Mouse (Mus musculus): ENCODE results near the gene Dnaaf1.

The Dnaaf1 gene

GRCm38 (mm10) chr8:119623061-119623460 lies 48.0 kb downstream of the Dnaaf1 start:
- no peak for DNase-seq (ENCODE audit: low spot score)

DNA sequence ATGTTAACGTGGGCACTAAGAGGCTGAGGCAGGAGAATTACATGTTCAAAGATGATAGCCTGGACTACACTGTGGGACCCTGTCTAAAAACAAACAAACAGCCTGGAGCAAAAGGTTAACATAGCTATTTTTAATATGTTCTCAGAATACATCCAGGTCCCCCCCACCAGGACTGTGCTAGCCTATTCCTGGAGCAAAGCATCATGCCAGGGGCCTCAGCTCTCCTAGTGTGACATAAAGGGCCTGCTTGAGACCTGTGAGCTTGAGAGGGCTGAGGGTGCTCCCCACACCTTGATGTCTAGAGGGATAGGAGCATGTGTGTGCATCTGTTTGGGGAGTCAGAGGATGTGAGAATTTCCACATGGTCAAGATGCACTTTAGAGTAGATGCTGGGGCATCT lies 48.7 kb downstream of the Dnaaf1 start:
- no peak for DNase-seq (ENCODE audit: low spot score)

- no peak for DNase-seq (ENCODE audit: low spot score)
These were observed 49.9 kb downstream of the Dnaaf1 start for GRCm38 (mm10) chr8:119624916-119625315.

GRCm38 (mm10) chr8:119625788-119626187 lies 50.8 kb downstream of the Dnaaf1 start:
- no peak for DNase-seq (ENCODE audit: low spot score)

DNA sequence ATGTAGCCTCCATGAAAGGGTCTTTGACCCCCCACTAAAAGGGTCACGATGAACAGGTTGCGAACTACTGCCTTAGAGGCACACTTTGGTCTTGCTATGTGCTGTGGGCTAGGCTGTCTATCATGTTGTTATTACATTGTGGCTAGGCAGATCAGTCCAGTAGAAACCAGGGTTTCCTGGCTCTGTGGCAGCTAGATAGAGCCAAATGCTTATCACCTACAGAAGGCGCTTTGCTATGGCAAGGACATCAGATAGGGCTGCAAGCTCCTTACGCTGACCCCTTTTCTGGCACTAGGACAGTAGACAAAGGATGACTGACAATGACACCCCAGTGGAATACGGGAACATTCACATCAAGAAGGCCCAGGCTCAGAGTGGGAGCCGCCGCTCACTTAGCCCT lies 52.2 kb downstream of the Dnaaf1 start:
- DNase-seq (ENCODE audit: low spot score): no peak

GRCm38 (mm10) chr8:119627613-119628359 lies 52.8 kb downstream of the Dnaaf1 start:
- DNase-seq (ENCODE audit: low spot score): no peak

DNA sequence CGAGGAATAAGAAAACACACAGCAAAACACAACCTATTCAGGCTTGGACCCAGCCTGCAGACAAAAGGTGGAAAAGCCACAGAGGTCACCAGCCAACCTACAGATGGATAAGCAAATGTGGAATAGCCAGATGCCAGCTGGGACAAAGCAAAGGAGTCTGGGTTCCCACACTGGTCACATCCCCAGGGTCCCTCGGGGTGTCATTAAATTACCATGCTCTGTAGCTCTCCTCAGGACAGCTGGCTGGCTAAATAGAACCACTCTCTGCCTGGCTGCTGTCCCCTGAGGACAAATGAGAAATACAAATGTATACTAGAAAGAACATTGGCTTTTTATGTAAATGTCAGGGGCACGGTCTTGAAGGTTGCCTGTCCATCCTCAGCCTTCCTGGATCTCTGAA lies 55.8 kb downstream of the Dnaaf1 start:
- no peak for DNase-seq (ENCODE audit: low spot score)

- DNase-seq (ENCODE audit: low spot score): no peak
These were observed 57.2 kb downstream of the Dnaaf1 start for GRCm38 (mm10) chr8:119632246-119632645.

- no peak for DNase-seq (ENCODE audit: low spot score)
These were observed 57.9 kb downstream of the Dnaaf1 start for GRCm38 (mm10) chr8:119632909-119633308.

DNA sequence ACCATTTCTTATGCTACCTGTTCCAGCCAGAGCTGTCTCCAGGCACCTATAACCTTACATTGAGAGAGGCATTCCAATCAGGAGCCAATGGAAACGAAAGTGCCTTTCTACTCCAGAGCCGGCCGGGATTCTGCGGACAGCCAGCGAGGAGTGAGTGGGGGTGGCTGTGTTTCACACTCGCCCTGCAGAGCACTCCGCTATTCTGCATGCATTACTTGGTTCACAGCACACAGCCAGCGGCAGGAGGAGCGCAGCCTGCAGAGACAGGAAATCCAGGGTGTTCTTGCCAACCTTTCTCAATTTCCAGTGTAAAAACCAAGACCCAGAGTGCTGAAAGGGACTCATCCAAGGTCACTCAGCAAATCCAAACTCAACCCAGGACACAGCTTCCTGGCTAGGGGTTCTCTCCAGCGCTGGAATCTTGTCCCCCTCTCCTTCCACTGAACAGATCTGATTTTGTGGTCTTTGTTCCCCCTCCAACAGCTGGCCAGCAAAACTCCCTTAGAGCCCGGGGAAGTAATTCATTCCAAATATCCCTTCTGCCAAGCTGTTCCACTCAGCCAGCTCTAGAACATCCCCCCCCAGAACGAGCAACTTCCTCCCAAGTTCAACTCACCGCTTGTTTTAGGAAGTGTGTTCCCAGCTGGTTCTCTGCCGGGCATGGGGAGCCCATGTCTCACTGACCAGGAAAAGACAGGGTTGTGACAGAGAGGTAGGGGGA lies 59.7 kb downstream of the Dnaaf1 start:
- DNase-seq (ENCODE audit: low spot score): no peak

GRCm38 (mm10) chr8:119635378-119635777 lies 60.3 kb downstream of the Dnaaf1 start, which contains the start of gene Kcng4:
Kcng4 (minus strand) TSS chr8:119635680.
- no peak for DNase-seq (ENCODE audit: low spot score)

- DNase-seq (ENCODE audit: low spot score): no peak
These were observed 60.9 kb downstream of the Dnaaf1 start for GRCm38 (mm10) chr8:119635958-119636357.

DNA sequence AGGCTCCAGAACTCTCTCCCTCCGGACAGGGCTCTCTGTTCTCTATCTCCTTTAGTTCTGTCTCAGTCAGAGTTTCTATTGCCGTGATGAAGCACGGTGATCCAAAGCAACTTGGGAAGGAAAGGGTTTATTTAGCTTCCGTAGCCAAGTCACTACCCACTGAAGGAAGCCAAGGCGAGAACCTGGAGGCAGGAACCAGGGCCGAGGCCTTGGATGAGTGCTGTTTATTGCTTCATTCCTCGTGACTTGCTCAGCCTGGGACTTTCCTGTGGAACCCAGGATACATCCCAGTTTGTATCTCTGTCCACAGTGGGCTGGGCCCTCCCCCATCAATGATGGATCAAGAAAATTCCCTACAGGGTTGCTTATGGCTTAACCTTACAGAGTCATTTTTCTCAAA lies 61.7 kb downstream of the Dnaaf1 start:
- DNase-seq (ENCODE audit: low spot score): no peak

- no peak for DNase-seq (ENCODE audit: low spot score)
These were observed 62.3 kb downstream of the Dnaaf1 start for GRCm38 (mm10) chr8:119637381-119637780.

DNA sequence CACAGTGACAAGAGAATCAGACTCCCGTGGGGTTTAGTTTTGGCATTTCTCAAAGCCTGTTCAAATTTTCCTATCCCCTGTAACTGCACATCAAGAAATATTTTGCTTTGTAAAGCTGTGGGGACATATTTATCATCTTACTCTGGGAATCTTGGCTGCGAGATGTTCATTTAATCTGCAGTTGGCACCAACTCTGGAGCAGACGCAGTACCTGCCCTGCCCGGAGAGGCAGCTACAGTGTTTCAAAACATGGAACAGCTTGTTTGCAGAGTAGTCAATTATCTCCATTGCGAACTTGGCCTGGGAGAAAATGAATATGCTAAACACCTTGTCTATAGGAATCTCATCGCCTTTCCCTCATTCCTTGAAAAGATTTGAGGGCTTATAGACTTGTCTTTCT lies 63.2 kb downstream of the Dnaaf1 start:
- DNase-seq (ENCODE audit: low spot score): no peak

DNA sequence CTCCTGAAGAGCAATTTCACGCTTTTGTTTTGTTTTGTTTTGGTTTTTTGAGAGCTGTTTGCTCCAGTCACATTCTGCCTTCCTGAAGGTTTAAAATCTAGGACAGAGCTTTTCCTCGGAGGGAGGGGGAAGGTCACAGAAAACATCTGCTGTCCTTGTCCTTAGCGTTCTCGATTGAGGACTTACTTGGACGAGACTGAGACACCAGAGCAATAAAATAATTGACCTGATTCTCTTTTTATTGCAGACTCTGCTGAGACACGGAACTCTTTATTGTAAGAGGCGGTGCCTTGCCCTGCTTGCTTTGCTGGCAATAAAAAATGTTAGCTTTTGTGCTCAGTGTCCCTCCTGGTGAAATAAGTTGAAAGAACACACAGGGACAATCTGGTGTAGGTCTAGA lies 64.8 kb downstream of the Dnaaf1 start:
- no peak for DNase-seq (ENCODE audit: low spot score)

DNA sequence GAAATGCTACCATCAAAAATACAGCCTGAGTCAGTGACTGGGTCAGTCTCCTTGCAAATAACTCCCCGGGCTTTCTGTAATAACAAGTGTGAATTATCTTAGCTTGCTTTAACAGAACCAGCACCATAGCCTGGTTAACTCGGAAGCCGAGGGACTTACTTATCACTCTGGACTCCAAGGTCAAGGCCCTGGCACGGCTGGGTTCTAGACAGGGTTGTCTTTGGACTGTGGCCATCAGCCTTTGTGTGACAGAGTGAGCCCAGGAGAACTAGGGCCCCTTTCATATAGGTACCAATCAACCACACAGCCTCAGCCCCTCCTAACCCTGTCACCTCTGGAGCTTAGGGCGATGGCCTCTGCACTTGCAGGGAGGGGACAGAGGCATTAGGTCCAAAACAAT lies 66.0 kb downstream of the Dnaaf1 start:
- DNase-seq (ENCODE audit: low spot score): no peak

GRCm38 (mm10) chr8:119642960-119643359 lies 67.9 kb downstream of the Dnaaf1 start:
- DNase-seq (ENCODE audit: low spot score): no peak

DNA sequence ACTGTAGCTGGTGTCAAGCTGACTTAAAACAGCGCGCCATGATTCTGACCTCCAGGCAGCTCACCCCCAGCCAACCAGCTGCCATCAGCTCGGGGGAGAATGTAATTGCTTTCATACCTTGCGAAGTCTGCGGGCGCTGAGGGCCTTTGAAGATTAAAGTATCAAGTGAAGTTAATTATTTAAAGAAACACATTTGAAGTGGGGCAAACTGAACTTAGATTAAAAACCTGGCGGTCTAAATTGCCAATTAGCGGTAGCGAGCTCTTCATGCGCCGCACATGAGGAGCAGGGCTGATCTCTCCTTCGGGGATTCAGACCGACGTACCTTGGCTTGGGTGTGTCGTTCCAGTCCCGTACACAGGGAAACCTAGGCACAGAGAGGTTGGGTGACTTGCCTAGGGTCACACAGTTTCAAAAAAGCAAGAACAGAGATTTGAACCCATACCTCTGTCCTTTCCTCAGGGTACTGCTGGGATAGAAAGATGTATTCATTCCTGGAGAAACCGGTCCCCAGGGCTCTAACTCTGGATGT lies 69.5 kb downstream of the Dnaaf1 start:
- DNase-seq (ENCODE audit: low spot score): no peak

DNA sequence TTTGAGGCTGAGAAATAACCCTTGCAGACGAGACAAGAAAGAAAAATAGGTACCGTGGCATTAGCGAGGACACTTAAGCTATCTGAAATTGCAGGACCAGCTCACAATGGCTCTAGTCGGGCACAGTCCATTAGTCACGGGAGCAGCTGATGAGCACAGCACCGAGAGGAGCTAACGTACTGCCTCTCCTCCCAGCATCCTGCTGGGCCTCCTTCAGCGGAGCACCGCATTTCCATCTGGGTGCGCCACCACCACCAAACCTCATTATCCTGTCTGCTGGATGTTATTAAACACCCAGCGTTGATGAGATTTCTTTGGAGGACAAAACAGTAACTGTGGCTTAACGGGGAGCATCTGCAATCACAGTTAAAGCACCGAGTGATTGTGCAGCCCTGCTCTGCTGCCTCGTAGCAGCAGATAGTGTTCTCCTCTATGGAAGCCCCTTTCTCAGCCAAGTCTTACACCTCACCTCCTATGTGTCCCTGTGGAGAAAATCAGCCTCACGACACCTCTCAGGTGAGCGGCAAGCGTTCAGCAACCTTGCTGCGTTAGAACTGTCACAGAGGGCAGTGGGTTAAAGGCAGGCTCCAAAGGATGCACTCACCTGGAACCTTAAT lies 70.1 kb downstream of the Dnaaf1 start:
- DNase-seq (ENCODE audit: low spot score): no peak

- DNase-seq (ENCODE audit: low spot score): no peak
These were observed 71.2 kb downstream of the Dnaaf1 start for GRCm38 (mm10) chr8:119646197-119646596.

DNA sequence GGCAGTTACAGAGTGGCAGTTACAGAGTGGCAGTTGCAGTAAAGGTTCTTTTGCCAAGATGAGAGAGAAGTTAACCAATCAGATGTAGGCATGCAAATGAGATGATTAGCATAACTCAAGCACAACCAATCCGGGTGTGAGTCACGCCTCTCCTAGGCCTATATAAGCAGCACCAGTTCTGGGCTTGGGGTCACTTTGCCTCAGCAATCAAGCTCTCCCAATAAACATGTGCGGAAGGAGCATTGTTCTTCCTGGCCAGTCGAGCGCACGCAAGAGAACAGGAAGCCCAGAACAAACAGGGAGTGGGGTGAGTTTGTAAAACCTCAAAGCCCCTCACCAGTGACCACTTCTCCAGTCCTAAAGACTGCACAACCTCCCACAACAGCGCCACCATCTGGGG lies 71.8 kb downstream of the Dnaaf1 start:
- no peak for DNase-seq (ENCODE audit: low spot score)

Data from spleen, adult 12 weeks (tissue).